ENCODE assay signal across 17 mouse cellular contexts in the genomic region with DNA sequence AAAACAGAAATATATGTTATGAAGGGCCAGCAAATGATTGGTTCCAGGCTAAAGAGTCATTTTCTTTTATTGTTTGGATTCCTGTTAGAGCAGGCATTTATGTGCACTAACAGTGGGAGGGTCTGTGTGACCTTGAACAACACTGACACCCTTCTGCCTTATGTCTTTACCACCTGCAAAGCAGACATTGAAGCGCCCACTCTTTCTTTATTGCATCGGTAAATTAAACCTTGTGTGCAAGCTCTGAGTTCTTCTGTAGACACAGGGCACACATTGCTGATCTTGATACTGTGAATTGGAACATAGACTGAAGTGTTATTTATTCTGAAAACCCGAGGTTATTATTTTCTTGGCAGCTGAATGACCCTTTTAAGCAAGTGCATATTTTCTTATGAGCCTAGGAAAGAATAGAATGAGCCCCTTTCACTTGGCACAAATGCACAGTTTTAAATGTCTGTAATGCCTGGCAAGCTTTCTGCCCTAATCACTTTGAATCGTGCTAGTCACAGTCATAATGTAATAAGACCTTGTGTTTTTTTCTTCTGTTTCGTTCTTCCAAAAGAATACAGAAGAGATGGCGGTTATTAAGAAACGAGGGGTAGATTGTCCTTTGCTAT.
"Had no signal": no experiment of that assay in that cellular context is flagged by ENCODE, and none has a peak within 500 bp of the region (broad histone marks: within the 10 kb centered on the region; RNA-seq: fewer than 3 reads in every experiment).

No protein-coding gene starts in this region.

- H3K4me3 ChIP-seq: kidney, embryonic 15.5 days; limb, embryonic 15.5 days; liver, embryonic 13.5 days; lung, embryonic 15.5 days; megakaryocyte, embryonic 14.5 days; midbrain, embryonic 15.5 days had no signal

- H3K9me3 ChIP-seq: kidney, embryonic 15.5 days; limb, embryonic 15.5 days; liver, embryonic 13.5 days; lung, embryonic 15.5 days; midbrain, embryonic 15.5 days had no signal

- H3K36me3 ChIP-seq: kidney, embryonic 15.5 days; limb, embryonic 15.5 days; liver, embryonic 13.5 days; lung, embryonic 15.5 days; midbrain, embryonic 15.5 days had no signal

- H3K4me2 ChIP-seq: kidney, embryonic 15.5 days; limb, embryonic 15.5 days; liver, embryonic 13.5 days; lung, embryonic 15.5 days; midbrain, embryonic 11.5 days; midbrain, embryonic 15.5 days had no signal

- H3K4me1 ChIP-seq: kidney, embryonic 15.5 days; limb, embryonic 15.5 days; liver, embryonic 13.5 days; lung, embryonic 15.5 days; megakaryocyte, embryonic 14.5 days; midbrain, embryonic 15.5 days had no signal

- ATAC-seq: liver, postnatal 0 days; midbrain, embryonic 15.5 days had no signal

- H3K27ac ChIP-seq: kidney, embryonic 15.5 days; limb, embryonic 15.5 days; liver, embryonic 13.5 days; lung, embryonic 15.5 days; macrophage; midbrain, embryonic 15.5 days; stomach, postnatal 0 days had no signal

- H3K27me3 ChIP-seq: kidney, embryonic 15.5 days; limb, embryonic 15.5 days; liver, embryonic 13.5 days; lung, embryonic 15.5 days; megakaryocyte, embryonic 14.5 days; midbrain, embryonic 15.5 days had no signal

- H3K9ac ChIP-seq: kidney, embryonic 15.5 days; limb, embryonic 15.5 days; liver, embryonic 13.5 days; liver, postnatal 0 days; lung, embryonic 15.5 days; midbrain, embryonic 15.5 days had no signal

- DNase-seq: kidney, postnatal 14 days; layer of hippocampus, adult 9-11 months; layer of hippocampus, postnatal 36 days; liver, embryonic 13.5 days; liver, postnatal 0 days; lung, postnatal 14 days; right cerebral cortex, adult 18-20 months; right cerebral cortex, postnatal 25 days; thymus, postnatal 4 days had no signal
